Mouse (Mus musculus): ENCODE data around the gene Cabp1. TPM values are rescaled to one million over a fixed set of nuclear protein-coding genes. Genes with fewer than 3 reads are reported as not detected.

Gene Cabp1
- not detected in 2 replicates for polyA plus RNA-seq (2012; ENCODE audit: insufficient read depth, insufficient read length, low replicate concordance, missing spikeins)

- under 1% methylated on average over 105 of the region's 116 CpGs for WGBS
- TF ChIP-seq POLR2A (IDR thresholded peaks at IDR 0.05; ENCODE audit: insufficient read depth, low read depth, low read length) (no peak), CTCF (IDR thresholded peaks at IDR 0.05; ENCODE audit: insufficient read depth, low read depth, low read length) (no peak)
- H3K27ac ChIP-seq (ENCODE audit: insufficient read depth, low read depth, low read length) = no peak within 1 kb of the TSS; the same call in 1 of the 2 replicates
- peaks cover 20% of the 10 kb centered on the region for H3K4me1 ChIP-seq (ENCODE audit: control insufficient read depth, insufficient read depth, low read length)
- H3K4me3 ChIP-seq (ENCODE audit: insufficient read depth, low read depth, low read length) = peak within 1 kb of the TSS; percentile 73
Observed at GRCm38 (mm10) chr5:115193669-115194625, at the start of gene Cabp1. Cabp1 (minus strand) TSS chr5:115194381.

- WGBS = 57% methylated on average over 11 of the region's 11 CpGs
- Histone ChIP-seq H3K4me3 (ENCODE audit: insufficient read depth, low read depth, low read length) (no peak overlapping the region), H3K27ac (ENCODE audit: insufficient read depth, low read depth, low read length) (no peak overlapping the region), H3K4me1 (ENCODE audit: control insufficient read depth, insufficient read depth, low read length) (peaks cover 13% of the 10 kb centered on the region)
- TF ChIP-seq CTCF (IDR thresholded peaks at IDR 0.05; ENCODE audit: insufficient read depth, low read depth, low read length) (no peak), POLR2A (IDR thresholded peaks at IDR 0.05; ENCODE audit: insufficient read depth, low read depth, low read length) (no peak)
Observed at GRCm38 (mm10) chr5:115240191-115240590, 46.0 kb upstream of the Cabp1 start.

- Histone ChIP-seq H3K4me1 (ENCODE audit: control insufficient read depth, insufficient read depth, low read length) (peaks cover 15% of the 10 kb centered on the region), H3K4me3 (ENCODE audit: insufficient read depth, low read depth, low read length) (peak overlapping the region; percentile 18), H3K27ac (ENCODE audit: insufficient read depth, low read depth, low read length) (no peak overlapping the region)
- TF ChIP-seq CTCF (IDR thresholded peaks at IDR 0.05; ENCODE audit: insufficient read depth, low read depth, low read length) = no peak
- TF ChIP-seq POLR2A (IDR thresholded peaks at IDR 0.05; ENCODE audit: insufficient read depth, low read depth, low read length) = no peak
- 7% methylated on average over 11 of the region's 11 CpGs for WGBS
Observed at GRCm38 (mm10) chr5:115238729-115239195, 44.6 kb upstream of the Cabp1 start.

- peak overlapping the region; percentile 30; the same call in 1 of the 2 replicates for H3K27ac ChIP-seq (ENCODE audit: insufficient read depth, low read depth, low read length)
- WGBS = under 1% methylated on average over 88 of the region's 88 CpGs
- TF ChIP-seq CTCF (IDR thresholded peaks at IDR 0.05; ENCODE audit: insufficient read depth, low read depth, low read length) (no peak), POLR2A (IDR thresholded peaks at IDR 0.05; ENCODE audit: insufficient read depth, low read depth, low read length) (peak; percentile 65; the same call in 1 of the 2 replicates)
Observed at GRCm38 (mm10) chr5:115237803-115238728, 43.9 kb upstream of the Cabp1 start.

GRCm38 (mm10) chr5:115235786-115236263 is 41.6 kb upstream of the Cabp1 start, which contains the start of gene Pop5:
Pop5 (plus strand) TSS chr5:115235836.
- H3K4me3 ChIP-seq (ENCODE audit: insufficient read depth, low read depth, low read length) = peak within 1 kb of the TSS; percentile 48
- peak within 1 kb of the TSS; percentile 57 for H3K27ac ChIP-seq (ENCODE audit: insufficient read depth, low read depth, low read length)
- under 1% methylated on average over 21 of the region's 21 CpGs for WGBS
- peaks cover 28% of the 10 kb centered on the region for H3K4me1 ChIP-seq (ENCODE audit: control insufficient read depth, insufficient read depth, low read length)
- TF ChIP-seq POLR2A (IDR thresholded peaks at IDR 0.05; ENCODE audit: insufficient read depth, low read depth, low read length) (no peak), CTCF (IDR thresholded peaks at IDR 0.05; ENCODE audit: insufficient read depth, low read depth, low read length) (peak; percentile 84)

More at GRCm38 (mm10) chr5:115237803-115238728, 43.9 kb upstream of the Cabp1 start:
- peak overlapping the region; percentile 95 for H3K4me3 ChIP-seq (ENCODE audit: insufficient read depth, low read depth, low read length)
- H3K4me1 ChIP-seq (ENCODE audit: control insufficient read depth, insufficient read depth, low read length) = peaks cover 15% of the 10 kb centered on the region

- TF ChIP-seq CTCF (IDR thresholded peaks at IDR 0.05; ENCODE audit: insufficient read depth, low read depth, low read length) (no peak), POLR2A (IDR thresholded peaks at IDR 0.05; ENCODE audit: insufficient read depth, low read depth, low read length) (peak; percentile 44; the same call in 1 of the 2 replicates)
- H3K27ac ChIP-seq (ENCODE audit: insufficient read depth, low read depth, low read length) = peak overlapping the region; percentile 57
- H3K4me1 ChIP-seq (ENCODE audit: control insufficient read depth, insufficient read depth, low read length) = peaks cover 26% of the 10 kb centered on the region
- WGBS = under 1% methylated on average over 45 of the region's 45 CpGs
- H3K4me3 ChIP-seq (ENCODE audit: insufficient read depth, low read depth, low read length) = peak overlapping the region; percentile 48
Observed at GRCm38 (mm10) chr5:115235323-115235771, 41.2 kb upstream of the Cabp1 start.

- 54% methylated on average over 6 of the region's 6 CpGs for WGBS
- peaks cover 25% of the 10 kb centered on the region for H3K4me1 ChIP-seq (ENCODE audit: control insufficient read depth, insufficient read depth, low read length)
- no peak overlapping the region for H3K4me3 ChIP-seq (ENCODE audit: insufficient read depth, low read depth, low read length)
- no peak for TF ChIP-seq POLR2A (IDR thresholded peaks at IDR 0.05; ENCODE audit: insufficient read depth, low read depth, low read length)
- TF ChIP-seq CTCF (IDR thresholded peaks at IDR 0.05; ENCODE audit: insufficient read depth, low read depth, low read length) = no peak
- no peak overlapping the region for H3K27ac ChIP-seq (ENCODE audit: insufficient read depth, low read depth, low read length)
Observed at GRCm38 (mm10) chr5:115234519-115234918, 40.3 kb upstream of the Cabp1 start.

Data from olfactory bulb, adult 2 months (tissue).